In the genomic region with DNA sequence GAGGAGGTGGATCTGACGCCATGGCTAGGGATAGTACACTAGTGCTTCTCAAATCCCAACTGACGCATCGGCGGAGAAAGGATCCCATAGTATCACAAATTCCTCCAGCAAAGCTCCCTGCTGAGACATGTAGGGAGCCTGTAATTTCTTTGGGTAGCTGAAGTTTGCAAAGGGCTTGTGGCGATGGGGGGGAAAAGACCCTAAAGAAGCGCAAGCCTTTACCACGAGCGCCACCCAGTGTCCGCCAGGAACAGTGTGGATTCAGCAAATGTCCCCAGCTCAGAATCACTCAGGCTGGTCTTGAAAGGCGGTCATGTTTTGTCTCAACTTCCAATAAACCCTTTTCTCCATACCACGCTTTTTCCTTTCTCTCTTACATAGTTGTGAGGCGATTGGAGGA, we compare ENCODE assay signal across 8 mouse cellular contexts. TPM values are rescaled to one million over a fixed set of nuclear protein-coding genes. Genes with fewer than 3 reads are reported as not detected.
DNase-seq lines count a peak whose midpoint lies in the region; ATAC-seq and TF ChIP-seq lines count a peak whose summit lies in the region.

No protein-coding gene starts in this region.

- no peak overlapping the region for H3K9ac ChIP-seq in ES-E14 (ENCODE audit: insufficient read depth, low read depth, low read length, poor library complexity, severe bottlenecking)
- H3K9ac ChIP-seq in liver, postnatal 0 days (replicated peaks): no peak overlapping the region
- H3K9ac ChIP-seq in stomach, postnatal 0 days (ENCODE audit: low read length): no peak overlapping the region

- H3K27me3 ChIP-seq in liver, postnatal 0 days (ENCODE audit: insufficient read depth, low read length): peaks cover 40% of the 10 kb centered on the region
- peaks cover 16% of the 10 kb centered on the region; the same call in 1 of the 2 replicates for H3K27me3 ChIP-seq in stomach, postnatal 0 days (ENCODE audit: control insufficient read depth, insufficient read depth, low read length)

- H3K4me2 ChIP-seq in liver, postnatal 0 days (ENCODE audit: low read depth, low read length): no peak overlapping the region
- no peak overlapping the region for H3K4me2 ChIP-seq in stomach, postnatal 0 days (replicated peaks; ENCODE audit: low read depth)

- no peak for TF ChIP-seq POLR2A in cortical plate, adult 2 months (IDR thresholded peaks at IDR 0.05; ENCODE audit: extremely low read depth, insufficient read depth, low read length)

- 0 out of 4 replicates have a peak, but pooled peaks cover 0 to 7% of the 10 kb centered on the region in 2 experiments for H3K4me1 ChIP-seq in ES-E14 (ENCODE audit: control insufficient read depth in 2 of 2, insufficient read depth in 2 of 2, low read length in 2 of 2, poor library complexity in 1 of 2)
- H3K4me1 ChIP-seq in cortical plate, adult 2 months (ENCODE audit: control insufficient read depth, insufficient read depth, low read length): no peaks in the 10 kb centered on the region
- H3K4me1 ChIP-seq in liver, postnatal 0 days (ENCODE audit: insufficient read depth): no peaks in the 10 kb centered on the region
- H3K4me1 ChIP-seq in stomach, postnatal 0 days (replicated peaks; ENCODE audit: control insufficient read depth, insufficient read depth): 0 out of 2 replicates have a peak, but pooled peaks cover 3% of the 10 kb centered on the region

- peak; percentile 85 for TF ChIP-seq CTCF in cortical plate, adult 2 months (IDR thresholded peaks at IDR 0.05; ENCODE audit: extremely low read depth, insufficient read depth, low read length)
- TF ChIP-seq CTCF in liver, postnatal 0 days (IDR thresholded peaks at IDR 0.05; ENCODE audit: low read depth): peak; percentile 74
- TF ChIP-seq CTCF in stomach, postnatal 0 days (IDR thresholded peaks at IDR 0.05; ENCODE audit: low read depth): peak; percentile 84

- no peaks in the 10 kb centered on the region for H3K9me3 ChIP-seq in ES-E14 (ENCODE audit: control insufficient read depth, insufficient read depth, low read depth, low read length)
- H3K9me3 ChIP-seq in liver, postnatal 0 days (ENCODE audit: low read length): no peaks in the 10 kb centered on the region
- H3K9me3 ChIP-seq in stomach, postnatal 0 days (ENCODE audit: control insufficient read depth, low read length): no peaks in the 10 kb centered on the region

- in situ Hi-C loops in ES-E14 (cut with MboI; ENCODE audit: low sequenced_read_pairs in 2 of 2, unreplicated experiment in 2 of 2): loop anchor here (25.0 kb wide), 2 partner anchors 598 to 873 kb away; no protein-coding TSS in a partner anchor

- intact Hi-C loops in heart, postnatal 36 days (cut with DNase I): loop anchor here (1.0 to 10.0 kb wide), 4 partner anchors 590 to 1027 kb away; no protein-coding TSS in a partner anchor
- intact Hi-C loops in gastrocnemius, postnatal 36 days (cut with DNase I): loop anchor here (10.0 kb wide), 1 partner anchor 1030 kb away; no protein-coding TSS in a partner anchor

- ATAC-seq in liver, postnatal 0 days: no peak
- ATAC-seq in stomach, postnatal 0 days (ENCODE audit: low FRiP score, low TSS enrichment): no peak

- DNase-seq in kidney, adult 18-20 months: peak; percentile 49
- DNase-seq in kidney, adult 11 months: no peak
- DNase-seq in ES-E14 (ENCODE audit: low read depth, low spot score): no peak
- peak; percentile 55 to 68 for DNase-seq in heart, postnatal 36 days
- DNase-seq in liver, postnatal 0 days: no peak
- peak; percentile 43 for DNase-seq in stomach, postnatal 0 days (ENCODE audit: low spot score)
- no peak for DNase-seq in gastrocnemius, postnatal 36 days

- H3K36me3 ChIP-seq in ES-E14 (ENCODE audit: control insufficient read depth, insufficient read depth, low read length, poor library complexity, severe bottlenecking): no peaks in the 10 kb centered on the region
- H3K36me3 ChIP-seq in liver, postnatal 0 days (replicated peaks; ENCODE audit: insufficient read depth, low read length): no peaks in the 10 kb centered on the region
- H3K36me3 ChIP-seq in stomach, postnatal 0 days (ENCODE audit: control insufficient read depth, insufficient read depth, low read length): no peaks in the 10 kb centered on the region

- 7% methylated on average over 12 of the region's 12 CpGs for WGBS in liver, postnatal 0 days (ENCODE audit: insufficient replicate concordance)
- 7% methylated on average over 12 of the region's 12 CpGs for WGBS in stomach, postnatal 0 days

- H3K4me3 ChIP-seq in ES-E14 (ENCODE audit: insufficient read depth in 1 of 2, low read depth in 1 of 2, low read length in 2 of 2, poor library complexity in 1 of 2, severe bottlenecking in 1 of 2): no peak overlapping the region
- H3K4me3 ChIP-seq in cortical plate, adult 2 months (ENCODE audit: insufficient read depth, low read length): no peak overlapping the region
- H3K4me3 ChIP-seq in liver, postnatal 0 days (ENCODE audit: low read depth, low read length): no peak overlapping the region
- no peak overlapping the region for H3K4me3 ChIP-seq in stomach, postnatal 0 days (ENCODE audit: low read depth, low read length)

- no peak for TF ChIP-seq EP300 in liver, postnatal 0 days (IDR thresholded peaks at IDR 0.05; ENCODE audit: low read depth)
- no peak for TF ChIP-seq EP300 in stomach, postnatal 0 days (optimal IDR thresholded peaks at IDR 0.05)

- H3K27ac ChIP-seq in ES-E14 (ENCODE audit: insufficient read depth, low read depth, low read length, poor library complexity, severe bottlenecking): no peak overlapping the region
- H3K27ac ChIP-seq in cortical plate, adult 2 months (ENCODE audit: insufficient read depth, low read length): no peak overlapping the region
- H3K27ac ChIP-seq in liver, postnatal 0 days (ENCODE audit: low read depth): no peak overlapping the region
- no peak overlapping the region for H3K27ac ChIP-seq in stomach, postnatal 0 days (replicated peaks)

TF ChIP-seq in ES-E14, 5 proteins besides CTCF, POLR2A, EP300 and RAD21:
- TF ChIP-seq HCFC1 (IDR thresholded peaks at IDR 0.05; ENCODE audit: borderline replicate concordance, insufficient read depth, low read length) (no peak), ZC3H11A (IDR thresholded peaks at IDR 0.05; ENCODE audit: borderline replicate concordance, low read depth, low read length) (peak; percentile 62; the same call in 1 of the 2 replicates), MAFK (IDR thresholded peaks at IDR 0.05; ENCODE audit: insufficient read depth, low read depth, low read length) (peak; percentile 42; the same call in 1 of the 2 replicates), ZNF384 (IDR thresholded peaks at IDR 0.05; ENCODE audit: low read depth, low read length) (no peak), CHD2 (IDR thresholded peaks at IDR 0.05; ENCODE audit: low read depth, low read length) (no peak)
TF ChIP-seq in ES-E14: peak in this region for 2.

RNA-seq across cellular contexts. Expression of gene Dlx5, which starts 3.0 kb away (rescaled TPM):
- total RNA-seq in ES-E14 (2012; rRNA removed): not detected in 2 replicates
- 2.4 and 2.7 TPM in 2 replicates for polyA plus RNA-seq in cortical plate, adult 2 months (2012; rRNA removed)
- under 1 TPM; 0.19 TPM for total RNA-seq in heart, postnatal 36 days (2021)
- polyA plus RNA-seq in liver, postnatal 0 days (2015; fragmentation: Nextera tagmentation; extraction: Ambion mirVana): not detected in 2 replicates
- 6.2 and 7.1 TPM in 2 replicates for polyA plus RNA-seq in stomach, postnatal 0 days (2015; fragmentation: Nextera tagmentation; extraction: Ambion mirVana)
- total RNA-seq in gastrocnemius, postnatal 36 days (2021): not detected

RNA-seq across cellular contexts. Expression of gene Dlx6, which starts 21.8 kb away (rescaled TPM):
- 0.21 TPM in 1 of 2 replicates, not detected in the other for total RNA-seq in ES-E14 (2012; rRNA removed)
- 7.2 and 7.7 TPM in 2 replicates for polyA plus RNA-seq in cortical plate, adult 2 months (2012; rRNA removed)
- not detected for total RNA-seq in heart, postnatal 36 days (2021)
- not detected in 2 replicates for polyA plus RNA-seq in liver, postnatal 0 days (2015; fragmentation: Nextera tagmentation; extraction: Ambion mirVana)
- polyA plus RNA-seq in stomach, postnatal 0 days (2015; fragmentation: Nextera tagmentation; extraction: Ambion mirVana): 0.12 TPM in 1 of 2 replicates, not detected in the other
- total RNA-seq in gastrocnemius, postnatal 36 days (2021): not detected

Comparison
In these comparisons a context has a peak if more than half of its experiments do, and no peak if none do; other contexts are left out.
1. DNase-seq: peak in kidney, adult 18-20 months (single experiment), heart, postnatal 36 days (2 of 2) and stomach, postnatal 0 days (single experiment); none in kidney, adult 11 months (single experiment), ES-E14 (single experiment), liver, postnatal 0 days (single experiment) and gastrocnemius, postnatal 36 days (0 of 2).
2. Peak in every context shown above with its lines, with median percentiles within 50 percentile points of each other: CTCF ChIP-seq.